Mouse (Mus musculus) sigmoid colon, adult 10 weeks (tissue): ENCODE measurements around the gene Jmjd8. TPM values are rescaled to one million over a fixed set of nuclear protein-coding genes. Genes with fewer than 3 reads are reported as not detected.

Source experiments
- polyA plus RNA-seq: library from polyadenylated mRNA; stranded (reverse); fragments of 350-450 nt; fragmentation: Illumina TruSeq; extraction: RNeasy Lipid Tissue Mini Kit (QIAGEN cat#74804); gene quantifications from one replicate; pipeline ENCODE4 v1.2.3, GENCODE M21; 2014; ENCODE audit warnings: low read depth, low replicate concordance

Jmjd8 gene
- polyA plus RNA-seq, 1 experiment from 2014 or later, result 3.4 TPM

Other genes starting within 250 kb of the Jmjd8 start
- gene Lmf1, start 249.8 kb upstream of the Jmjd8 start, polyA plus RNA-seq, result 0.32 TPM
- gene Gng13, start 111.7 kb upstream of the Jmjd8 start, polyA plus RNA-seq, result not detected
- gene Chtf18, start 101.4 kb upstream of the Jmjd8 start, polyA plus RNA-seq, result not detected
- not detected for gene Rpusd1, start 101.2 kb upstream of the Jmjd8 start, polyA plus RNA-seq
- not detected for gene Mslnl, start 92.8 kb upstream of the Jmjd8 start, polyA plus RNA-seq
- 0.41 TPM for gene Msln, start 74.5 kb upstream of the Jmjd8 start, polyA plus RNA-seq
- 1.5 TPM for gene Narfl, start 55.1 kb upstream of the Jmjd8 start, polyA plus RNA-seq
- gene Haghl, start 43.2 kb upstream of the Jmjd8 start, polyA plus RNA-seq, result not detected
- gene Ccdc78, start 42.3 kb upstream of the Jmjd8 start, polyA plus RNA-seq, result not detected
- gene Fam173a, start 36.0 kb upstream of the Jmjd8 start, polyA plus RNA-seq, result 0.38 TPM
- gene AC134908.4, start 33.2 kb upstream of the Jmjd8 start, polyA plus RNA-seq, result not detected
- gene Metrn, start 31.7 kb upstream of the Jmjd8 start, polyA plus RNA-seq, result not detected
- gene Fbxl16, start 19.8 kb upstream of the Jmjd8 start, polyA plus RNA-seq, result 1.4 TPM
- 0.76 TPM for gene Wdr24, start 5.2 kb upstream of the Jmjd8 start, polyA plus RNA-seq
- 7.7 TPM for gene Stub1, start 4.5 kb downstream of the Jmjd8 start, polyA plus RNA-seq
- not detected for gene Rhbdl1, start 8.4 kb downstream of the Jmjd8 start, polyA plus RNA-seq
- not detected for gene Gm20683, start 12.9 kb downstream of the Jmjd8 start, polyA plus RNA-seq
- gene Rhot2, start 16.0 kb downstream of the Jmjd8 start, polyA plus RNA-seq, result 18.0 TPM
- 1.8 TPM for gene Wdr90, start 32.6 kb downstream of the Jmjd8 start, polyA plus RNA-seq
- not detected for gene Mcrip2, start 39.9 kb downstream of the Jmjd8 start, polyA plus RNA-seq
- 15.8 TPM for gene Mettl26, start 46.2 kb downstream of the Jmjd8 start, polyA plus RNA-seq
- gene Wfikkn1, start 52.0 kb downstream of the Jmjd8 start, polyA plus RNA-seq, result not detected
- gene Rab40c, start 90.9 kb downstream of the Jmjd8 start, polyA plus RNA-seq, result 1.5 TPM
- gene Pigq, start 116.1 kb downstream of the Jmjd8 start, polyA plus RNA-seq, result 26.7 TPM
- gene Nhlrc4, start 116.1 kb downstream of the Jmjd8 start, polyA plus RNA-seq, result not detected
- gene A930017K11Rik, start 123.7 kb downstream of the Jmjd8 start, polyA plus RNA-seq, result not detected
- 0.85 TPM for gene Capn15, start 156.9 kb downstream of the Jmjd8 start, polyA plus RNA-seq
- gene Rab11fip3, start 240.7 kb downstream of the Jmjd8 start, polyA plus RNA-seq, result 2.1 TPM